Mouse (Mus musculus) olfactory bulb, adult 2 months (tissue): ENCODE results near the gene Rbm26. TPM values are rescaled to one million over a fixed set of nuclear protein-coding genes. Genes with fewer than 3 reads are reported as not detected.

Source experiments
- H3K27ac ChIP-seq: fragments of 200-500 bp; 2 replicates; pipeline ENCODE4 v1.5.1; 2012; ENCODE audit warnings: low read depth, low read length; ENCODE audit not compliant: insufficient read depth
- H3K4me1 ChIP-seq: fragments of 200-500 bp; 2 replicates; pipeline ENCODE4 v1.6.1; 2012; ENCODE audit warnings: low read length; ENCODE audit not compliant: control insufficient read depth, insufficient read depth
- H3K4me3 ChIP-seq: fragments of 200-500 bp; 2 replicates; pipeline ENCODE4 v1.5.1; 2012; ENCODE audit warnings: mild to moderate bottlenecking, low read depth, low read length, moderate library complexity; ENCODE audit not compliant: insufficient read depth
- CTCF ChIP-seq: fragments of 200-500 bp; IDR thresholded peaks from 2 replicates; pipeline ENCODE4 v1.5.1; 2012; ENCODE audit warnings: low read depth, mild to moderate bottlenecking, low read length, moderate library complexity; ENCODE audit not compliant: insufficient read depth
- POLR2A ChIP-seq: fragments of 200-500 bp; IDR thresholded peaks from 2 replicates; pipeline ENCODE4 v1.6.1; 2012; ENCODE audit warnings: mild to moderate bottlenecking, low read depth, low read length, moderate library complexity; ENCODE audit not compliant: insufficient read depth
- WGBS: fragments of 180-500 bp; shearing (Covaris S2); methylation state at CpG from one replicate; pipeline ENCODE4 v1.1.7; 2018; 5-methylcytosine and 5-hydroxymethylcytosine counted together
- polyA plus RNA-seq: library from polyadenylated mRNA; stranded (reverse); fragments of >200 nt; gene quantifications from 2 replicates; pipeline ENCODE4 v1.2.4, GENCODE M21; 2012; ENCODE audit warnings: low replicate concordance; ENCODE audit not compliant: missing spikeins, insufficient read depth, insufficient read length

Rbm26 gene
- polyA plus RNA-seq: 126 and 195 TPM in 2 replicates

DNA sequence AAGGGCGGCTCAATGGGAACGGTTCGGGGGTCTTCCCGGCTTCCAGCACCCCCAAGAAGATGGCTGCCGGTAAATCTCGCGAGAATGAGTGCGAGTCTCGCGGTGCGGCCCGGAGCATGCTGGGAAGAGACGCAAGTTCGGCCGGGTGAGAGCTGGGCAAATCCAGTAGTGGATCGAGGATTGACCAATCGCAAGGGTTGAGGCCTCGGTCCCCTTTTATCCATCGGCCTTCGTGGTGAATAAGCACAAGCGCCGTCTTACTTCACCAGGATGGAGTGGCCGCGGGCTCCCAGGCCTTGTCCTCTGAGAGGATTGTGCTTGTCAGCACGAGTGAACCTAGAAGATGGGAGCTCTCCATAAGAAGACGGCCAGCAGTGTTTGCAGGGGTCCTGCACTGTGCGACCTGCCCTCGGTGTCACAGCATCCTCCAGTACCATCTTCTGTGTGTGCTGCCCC is at the start of gene Rbm26:
Gene Rbm26 (minus strand): TSS at position 90 of the 456 bp plus-strand sequence.
- peak within 1 kb of the TSS; percentile 68 for H3K4me3 ChIP-seq
- TF ChIP-seq CTCF: no peak
- no peak; the same call in 1 of the 2 replicates for TF ChIP-seq POLR2A
- under 1% methylated on average over 28 of the region's 28 CpGs for WGBS

DNA sequence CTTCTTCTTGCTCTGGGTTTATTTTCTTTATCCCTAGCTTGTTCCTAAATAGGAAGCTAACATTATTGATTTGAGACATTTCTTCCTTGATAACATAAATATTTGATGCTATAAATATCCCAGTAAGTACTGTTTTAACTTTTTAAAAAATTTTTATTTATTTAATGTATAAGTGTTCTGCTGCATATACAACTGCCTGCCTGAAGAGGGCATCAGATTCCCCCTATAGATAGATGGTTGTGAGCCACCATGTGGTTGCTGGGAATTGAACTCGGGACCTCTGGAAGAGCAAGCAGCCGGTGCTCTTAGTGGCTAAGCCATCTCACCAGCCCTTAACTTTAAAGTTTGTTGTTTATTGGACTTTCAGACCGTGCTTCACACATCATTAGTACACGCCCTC is 48.7 kb upstream of the Rbm26 start:
- WGBS: 96% methylated on average over 4 of the region's 4 CpGs
- Histone ChIP-seq H3K4me1 (no peaks in the 10 kb centered on the region), H3K27ac (no peak overlapping the region), H3K4me3 (no peak overlapping the region)
- no peak for TF ChIP-seq CTCF
- no peak for TF ChIP-seq POLR2A

More for the DNA sequence above, at the start of gene Rbm26:
- Histone ChIP-seq H3K27ac (peak within 1 kb of the TSS; percentile 88), H3K4me1 (peaks cover 4% of the 10 kb centered on the region)

DNA sequence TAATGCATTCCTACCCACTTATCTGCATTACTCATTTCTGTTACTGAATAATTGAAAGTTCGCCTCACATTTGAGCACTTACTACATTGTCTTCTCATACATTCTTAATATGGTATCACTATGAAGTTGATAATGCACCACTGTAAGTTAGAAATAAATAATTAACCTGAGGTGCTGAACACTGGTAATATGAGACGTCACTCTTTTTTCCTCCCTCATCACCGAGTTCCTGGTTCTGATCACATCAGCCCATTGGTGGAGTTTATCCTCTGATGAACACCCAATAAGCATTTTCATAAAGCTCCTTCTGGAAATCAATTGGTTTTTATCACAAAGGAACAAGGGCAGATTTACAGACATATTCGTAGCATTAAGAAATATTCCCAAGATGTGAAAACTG is 45.1 kb upstream of the Rbm26 start:
- TF ChIP-seq CTCF: no peak
- TF ChIP-seq POLR2A: no peak
- Histone ChIP-seq H3K4me3 (no peak overlapping the region), H3K4me1 (no peaks in the 10 kb centered on the region), H3K27ac (no peak overlapping the region)
- 89% methylated on average over 4 of the region's 4 CpGs for WGBS

DNA sequence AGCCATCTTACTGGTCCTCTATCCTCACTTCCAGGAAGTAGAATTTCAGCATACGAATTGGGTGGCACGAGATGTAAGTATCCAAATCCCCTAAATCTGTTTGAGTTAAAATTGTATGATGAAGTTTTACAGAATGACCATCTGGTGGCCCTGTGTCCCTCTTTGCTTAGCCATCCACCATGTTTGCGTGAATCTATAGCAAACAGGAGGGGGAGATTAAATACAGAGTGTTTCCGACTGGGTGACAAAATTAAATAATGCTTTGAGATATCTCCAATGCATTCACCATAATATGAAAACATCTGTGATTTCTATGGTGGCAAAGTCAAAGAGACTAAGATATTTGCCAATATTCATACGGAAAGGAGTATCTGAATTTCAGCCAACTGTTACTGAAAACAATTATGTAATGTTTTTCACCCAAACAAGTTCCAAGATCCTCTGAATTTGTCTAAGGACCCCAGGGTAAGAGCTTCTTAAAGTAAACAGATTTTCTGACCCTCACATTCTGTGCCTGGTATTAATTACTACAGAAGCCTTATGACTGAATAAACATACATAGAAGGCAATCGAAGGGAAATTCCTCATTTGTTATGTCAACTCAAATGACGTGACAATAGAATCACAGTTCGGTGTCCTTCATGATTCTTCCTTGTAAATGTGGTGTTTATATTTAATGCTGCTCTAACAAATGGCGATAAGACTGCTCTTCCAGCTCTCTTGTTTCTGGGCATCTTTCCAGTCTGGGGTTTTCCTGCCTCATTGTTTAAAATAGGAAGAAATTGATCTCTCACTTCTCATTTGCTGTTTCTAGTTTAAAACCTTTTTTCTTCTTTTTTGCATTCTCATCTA is 42.6 kb upstream of the Rbm26 start:
- Histone ChIP-seq H3K4me1 (no peaks in the 10 kb centered on the region), H3K4me3 (no peak overlapping the region), H3K27ac (no peak overlapping the region)
- no peak for TF ChIP-seq POLR2A
- no peak for TF ChIP-seq CTCF
- WGBS: 45% methylated on average over 9 of the region's 9 CpGs

DNA sequence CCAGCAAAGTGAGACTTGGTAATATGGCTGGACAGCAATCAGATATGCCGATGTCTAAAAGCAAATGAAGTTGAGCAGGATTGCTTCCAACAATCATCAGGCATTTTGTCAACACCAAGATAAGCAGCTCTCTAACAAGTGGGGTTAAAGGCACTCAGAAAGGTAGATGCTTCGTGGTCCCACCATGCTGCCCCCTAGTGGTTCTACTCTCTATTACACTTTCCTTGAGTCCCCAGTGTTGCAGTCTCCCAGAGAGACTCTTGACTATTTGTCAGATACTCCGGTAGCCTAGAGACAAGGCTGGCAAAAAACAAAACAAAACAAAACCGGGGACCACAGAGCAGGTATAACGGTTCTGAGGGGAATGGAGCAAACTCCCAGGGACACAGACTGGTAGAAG is 21.3 kb upstream of the Rbm26 start:
- TF ChIP-seq CTCF (no peak), POLR2A (no peak)
- 59% methylated on average over 5 of the region's 5 CpGs for WGBS
- Histone ChIP-seq H3K27ac (no peak overlapping the region), H3K4me1 (no peaks in the 10 kb centered on the region), H3K4me3 (no peak overlapping the region)

DNA sequence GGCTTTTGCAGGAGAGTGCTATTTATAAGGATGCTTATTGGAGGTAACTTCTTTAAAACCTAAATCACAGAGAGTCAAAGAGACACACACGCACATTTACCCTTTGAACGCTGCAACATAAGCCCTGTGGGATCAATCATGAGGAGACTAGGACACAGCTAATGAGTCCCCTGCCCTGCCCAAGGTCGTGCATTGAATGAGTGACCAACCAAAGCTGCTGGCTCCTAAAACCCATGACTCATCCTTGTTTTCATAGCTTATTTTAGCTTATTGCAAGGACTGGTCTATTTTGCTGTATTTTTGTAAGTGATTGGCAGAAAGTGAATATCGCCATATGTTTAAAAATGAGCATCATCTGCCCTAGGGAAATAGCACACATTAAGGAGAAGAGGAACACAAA is 17.6 kb upstream of the Rbm26 start:
- TF ChIP-seq POLR2A (no peak), CTCF (no peak)
- H3K4me1 ChIP-seq: no peaks in the 10 kb centered on the region
- no peak overlapping the region for H3K27ac ChIP-seq
- H3K4me3 ChIP-seq: no peak overlapping the region
- 49% methylated on average over 4 of the region's 4 CpGs for WGBS

DNA sequence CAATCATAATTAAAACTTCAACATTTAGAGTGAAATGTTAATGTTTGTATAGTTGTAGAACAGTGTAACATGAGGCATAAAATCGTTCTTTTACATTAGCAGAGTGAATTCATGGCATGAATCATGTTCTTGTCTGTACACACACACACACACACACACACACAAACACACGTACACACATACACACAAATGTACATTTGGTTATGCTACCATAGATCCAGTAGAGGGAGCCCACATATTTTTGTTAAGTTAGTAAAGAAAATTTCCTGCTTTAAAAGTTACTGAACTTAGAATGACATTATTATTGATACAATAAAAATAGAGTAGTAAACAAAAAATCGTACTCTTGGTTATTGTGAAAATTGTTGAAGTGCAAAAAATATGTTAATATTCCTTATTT is 7.7 kb upstream of the Rbm26 start:
- TF ChIP-seq POLR2A: no peak
- Histone ChIP-seq H3K27ac (no peak overlapping the region), H3K4me3 (no peak overlapping the region), H3K4me1 (no peaks in the 10 kb centered on the region)
- 50% methylated on average over 3 of the region's 3 CpGs for WGBS

DNA sequence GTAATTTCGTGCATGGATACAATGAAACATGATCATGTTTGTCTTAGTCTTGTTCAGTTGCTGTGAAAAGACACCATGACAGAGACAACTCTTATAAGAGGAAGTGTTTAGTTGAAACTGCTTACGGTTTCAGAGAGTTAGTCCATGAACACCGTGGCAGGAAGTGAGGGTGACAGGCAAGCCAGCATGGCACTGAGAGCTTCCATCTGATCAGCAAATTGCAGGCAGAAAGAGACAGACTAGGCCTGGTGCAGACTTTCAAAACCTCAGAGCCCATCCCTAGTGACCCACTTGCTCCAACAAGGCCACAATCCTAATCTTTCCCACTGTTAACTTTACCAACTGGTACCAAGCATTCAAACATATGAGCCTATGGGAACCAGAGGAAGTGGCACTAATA is 5.7 kb upstream of the Rbm26 start:
- Histone ChIP-seq H3K4me3 (no peak overlapping the region), H3K4me1 (no peaks in the 10 kb centered on the region), H3K27ac (no peak overlapping the region)
- TF ChIP-seq POLR2A (no peak), CTCF (no peak)
- WGBS: 86% methylated on average over 3 of the region's 3 CpGs

DNA sequence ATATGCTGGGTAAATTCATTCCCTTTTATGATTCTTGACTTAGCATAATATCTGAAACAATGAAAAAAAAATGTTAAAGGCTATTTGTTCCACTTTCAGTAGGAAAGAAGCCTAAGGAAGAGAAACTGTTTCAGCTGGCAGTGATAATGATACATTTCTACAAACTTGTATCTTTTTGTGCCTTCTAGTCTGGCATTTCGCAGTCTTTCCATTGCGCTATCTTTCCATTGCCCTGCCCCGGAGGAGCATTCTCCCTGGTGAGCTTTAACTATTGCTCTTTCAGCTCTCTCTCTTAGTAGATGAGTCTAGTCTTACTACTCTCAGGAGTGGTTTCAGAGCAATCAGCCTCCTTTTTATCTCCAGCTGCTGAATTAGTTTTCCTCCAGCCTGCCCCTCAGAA is 2.6 kb upstream of the Rbm26 start:
- 76% methylated on average over 3 of the region's 3 CpGs for WGBS
- Histone ChIP-seq H3K27ac (no peak overlapping the region), H3K4me1 (peaks cover 2% of the 10 kb centered on the region; the same call in 1 of the 2 replicates), H3K4me3 (no peak overlapping the region)
- TF ChIP-seq POLR2A: no peak
- no peak for TF ChIP-seq CTCF
